Mouse (Mus musculus) brain, embryonic 14.5 days (tissue): ENCODE data around the gene Pgam1. TPM values are rescaled to one million over a fixed set of nuclear protein-coding genes. Genes with fewer than 3 reads are reported as not detected.
"Not testable (repeated sequence)": the region's sequence is repeated elsewhere in the genome, so short reads cannot be mapped to it uniquely, and the experiment has no call there.

Source experiments
- DNase-seq: peaks from one replicate; pipeline ENCODE4 v3.0.0-alpha.2; 2011; ENCODE audit warnings: low read depth
- CTCF ChIP-seq: fragments of 200-500 bp; IDR thresholded peaks from 2 replicates; pipeline ENCODE4 v1.5.1; 2012; ENCODE audit warnings: inconsistent platforms, mild to moderate bottlenecking, moderate library complexity, borderline replicate concordance; ENCODE audit not compliant: insufficient read depth, insufficient read length; ENCODE audit errors: extremely low read depth
- POLR2A ChIP-seq: fragments of 200-500 bp; IDR thresholded peaks from 2 replicates; pipeline ENCODE4 v1.6.1; 2012; ENCODE audit warnings: mild to moderate bottlenecking, inconsistent platforms, borderline replicate concordance; ENCODE audit not compliant: poor library complexity, insufficient read depth, insufficient read length, severe bottlenecking; ENCODE audit errors: extremely low read depth
- polyA plus RNA-seq: library from polyadenylated mRNA; depleted of rRNA; stranded (reverse); fragments of >200 nt; gene quantifications from 2 replicates; pipeline ENCODE4 v1.2.3, GENCODE M21; 2012

Gene Pgam1
- polyA plus RNA-seq, 1 experiment = 420 TPM

DNA sequence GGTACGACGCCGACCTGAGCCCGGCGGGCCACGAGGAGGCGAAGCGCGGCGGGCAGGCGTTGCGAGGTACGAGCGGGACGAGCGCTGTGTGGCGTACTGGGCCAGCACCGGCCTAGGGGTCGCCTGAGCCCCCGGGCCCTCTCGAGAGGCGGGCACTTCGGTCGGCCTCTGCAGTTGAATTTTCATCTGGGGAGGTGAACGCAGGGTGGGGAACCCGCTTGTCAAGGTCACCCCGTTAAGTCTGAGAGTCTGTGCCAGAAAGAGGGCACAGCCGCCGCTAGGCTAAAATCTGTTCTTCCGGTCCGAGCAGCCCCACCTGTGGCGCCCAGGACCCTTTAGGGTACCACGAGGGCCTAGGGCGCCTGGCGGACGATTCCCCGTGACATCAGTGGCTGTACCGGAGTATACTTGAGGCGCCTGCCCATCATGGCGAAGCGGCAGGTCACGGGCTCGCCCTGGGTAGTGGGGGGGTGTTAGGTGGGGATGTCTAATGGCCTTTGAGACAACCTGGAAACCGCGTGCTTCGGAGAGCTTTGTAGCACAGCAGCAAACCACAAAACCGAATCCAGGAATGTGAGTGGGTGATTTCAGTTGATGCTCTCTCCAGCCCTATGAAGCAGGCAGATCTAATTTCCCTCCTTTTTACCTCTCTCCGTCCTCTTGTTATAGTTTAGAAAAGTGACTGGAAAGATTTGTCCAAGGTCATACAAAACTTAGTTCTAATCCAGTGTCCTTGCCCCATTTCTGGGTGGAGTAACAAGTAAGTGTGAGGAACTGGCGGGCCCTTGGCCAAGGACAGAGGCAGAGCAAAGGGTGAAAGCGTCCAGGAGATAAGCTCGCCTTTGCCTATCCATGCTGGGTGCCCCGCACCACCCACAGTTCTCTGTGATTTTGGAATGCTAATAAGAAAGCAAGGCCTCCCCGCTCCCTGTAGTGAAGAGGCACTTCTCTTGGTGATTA is 678 bp downstream of the Pgam1 start:
- 0 out of 2 replicates have a peak, but pooled peaks have one; percentile 4 for TF ChIP-seq CTCF
- TF ChIP-seq POLR2A = 0 out of 2 replicates have a peak, but pooled peaks have one; percentile 12
- peak; percentile 49 for DNase-seq

DNA sequence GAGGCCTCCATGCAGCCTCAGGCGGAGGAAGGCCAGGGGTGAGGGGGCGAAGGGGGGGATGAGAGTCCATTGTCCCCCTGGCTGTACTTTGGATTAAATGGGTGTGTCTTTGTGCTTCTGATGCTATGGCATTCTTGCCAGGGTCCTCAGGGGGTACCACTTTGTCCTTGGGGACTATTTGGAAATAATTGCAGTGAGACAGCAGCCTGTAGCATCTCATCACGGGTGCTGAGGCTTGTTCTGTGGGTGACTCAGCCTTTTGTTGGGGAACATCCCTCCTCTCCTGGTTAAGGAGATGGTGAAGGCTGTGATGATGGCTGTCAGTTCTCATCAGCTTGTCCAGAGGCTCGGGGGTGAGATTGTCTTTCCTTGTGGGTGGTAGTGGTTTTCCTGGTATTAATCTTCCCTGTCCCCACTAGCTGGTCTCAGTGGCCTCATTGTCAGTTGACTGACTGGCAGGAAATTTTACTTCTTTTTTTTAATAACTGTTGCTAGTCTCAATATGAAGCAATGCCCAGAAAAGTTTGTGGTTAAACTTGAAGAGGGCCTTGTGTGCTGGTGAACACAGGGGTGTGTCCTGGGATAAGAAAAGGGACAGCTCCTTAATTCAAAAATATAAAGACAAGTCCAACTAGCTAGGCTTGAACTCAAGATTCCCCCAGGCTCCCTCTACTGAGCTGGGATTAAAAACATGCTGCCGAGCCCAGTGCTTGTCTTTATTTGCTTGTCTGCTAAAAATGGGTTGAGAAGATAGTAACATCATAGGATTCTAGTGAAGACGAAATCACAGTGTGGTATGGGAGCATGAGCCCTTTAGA is 2.3 kb downstream of the Pgam1 start:
- TF ChIP-seq POLR2A = no peak
- TF ChIP-seq CTCF = no peak
- DNase-seq = no peak

DNA sequence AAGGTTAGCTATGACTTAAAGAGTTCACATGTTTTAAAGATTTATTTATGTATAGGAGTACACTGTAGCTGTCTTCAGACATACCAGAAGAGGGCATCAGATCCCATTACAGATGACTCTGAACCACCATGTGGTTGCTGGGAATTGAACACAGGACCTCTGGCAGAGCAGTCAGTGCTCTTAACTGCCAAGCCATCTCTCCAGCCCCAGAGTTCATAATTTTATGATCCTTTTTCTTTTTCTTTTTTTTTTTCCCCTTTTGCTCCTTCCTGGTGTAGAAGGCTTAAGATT is 2.8 kb downstream of the Pgam1 start:
- DNase-seq = not testable (repeated sequence)

DNA sequence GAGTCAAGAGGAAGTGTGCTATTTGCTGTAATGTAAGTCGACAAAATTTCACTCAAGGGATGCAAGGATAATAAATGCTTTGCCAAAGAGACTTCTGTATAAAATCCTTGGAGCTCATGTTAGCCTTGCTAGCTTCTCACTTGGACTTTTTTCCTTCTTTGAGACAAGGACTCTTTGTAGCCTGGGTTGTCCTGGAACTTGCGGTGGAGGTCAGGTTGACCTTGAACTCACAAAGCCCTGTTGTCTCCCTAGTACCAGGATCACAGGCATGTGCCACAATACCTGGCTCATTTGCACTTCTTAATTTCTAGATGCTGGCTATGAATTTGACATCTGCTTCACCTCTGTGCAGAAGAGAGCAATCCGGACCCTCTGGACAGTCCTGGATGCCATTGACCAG is 3.6 kb downstream of the Pgam1 start:
- DNase-seq = no peak
- no peak for TF ChIP-seq CTCF
- TF ChIP-seq POLR2A = no peak

DNA sequence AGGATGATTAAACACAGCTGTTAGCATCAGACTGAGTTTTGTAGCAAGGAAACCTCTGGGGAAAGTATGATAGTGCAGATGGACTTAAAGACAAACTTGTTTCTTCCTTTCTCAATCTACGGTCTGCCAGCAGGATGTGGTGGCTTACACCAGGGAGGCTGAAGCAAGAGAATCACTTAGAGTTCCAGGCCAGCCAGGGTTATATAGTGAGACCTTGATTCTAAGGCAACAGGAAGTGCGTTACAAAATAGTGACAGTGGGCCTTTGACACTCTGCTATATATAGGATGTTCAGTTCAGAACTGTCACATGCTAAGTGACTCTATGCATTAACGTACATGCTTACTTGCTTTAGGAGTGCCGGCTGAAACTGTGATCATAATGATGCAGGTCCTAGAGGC is 5.1 kb downstream of the Pgam1 start:
- no peak for DNase-seq

DNA sequence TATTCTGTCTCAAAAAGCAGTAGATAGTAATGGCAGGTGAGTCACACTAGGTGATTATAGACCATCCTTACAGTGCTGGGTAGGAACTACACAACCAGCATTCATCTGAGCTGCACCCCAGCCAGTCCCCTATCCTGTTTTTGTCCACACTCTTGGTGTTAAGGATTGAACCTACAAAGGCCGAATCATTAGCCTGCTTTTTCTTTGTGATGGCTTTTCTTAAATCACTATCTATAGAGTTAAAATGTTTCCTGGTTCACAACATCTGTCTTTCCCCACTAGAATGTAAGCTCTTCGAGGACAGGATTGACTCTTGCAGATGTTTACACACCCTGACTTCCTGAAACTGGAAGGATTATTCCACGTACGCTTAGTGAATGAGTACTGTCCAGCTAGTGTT is 7.7 kb downstream of the Pgam1 start:
- no peak for DNase-seq

More for the DNA sequence above, 5.1 kb downstream of the Pgam1 start:
- TF ChIP-seq POLR2A (no peak), CTCF (no peak)

DNA sequence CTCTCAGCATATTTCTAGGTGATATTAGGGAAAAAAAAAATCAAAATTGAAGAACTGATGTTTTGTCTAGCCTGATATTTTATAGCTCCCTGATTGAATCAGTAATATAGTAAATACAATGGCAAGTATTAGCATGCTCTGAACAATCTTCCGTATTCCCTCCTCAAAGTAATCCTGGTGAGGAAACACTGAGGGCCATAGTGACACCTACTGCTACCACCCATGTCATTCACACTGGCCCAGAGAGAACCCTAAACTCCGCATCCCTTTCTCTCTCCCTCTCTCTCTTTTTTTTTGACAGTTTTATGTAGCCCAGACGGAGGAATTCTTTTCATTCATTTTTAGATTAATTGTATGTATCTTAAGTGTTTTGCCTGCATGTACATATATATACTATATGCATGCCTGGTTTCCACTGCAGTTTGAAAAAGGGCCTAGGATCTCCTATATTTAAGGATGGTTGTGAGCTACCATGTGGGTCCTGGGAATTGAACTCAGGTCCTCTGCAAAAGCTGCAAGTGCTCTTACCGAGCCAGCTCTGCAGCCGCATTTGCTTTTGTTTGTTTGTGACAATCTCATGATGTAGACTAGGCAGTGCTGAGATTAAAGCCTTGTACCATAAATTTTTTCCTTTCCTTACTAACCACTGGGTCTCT is 8.8 kb downstream of the Pgam1 start:
- TF ChIP-seq CTCF (no peak), POLR2A (no peak)
- no peak for DNase-seq

More for the DNA sequence above, 7.7 kb downstream of the Pgam1 start:
- TF ChIP-seq POLR2A = no peak
- TF ChIP-seq CTCF = no peak

DNA sequence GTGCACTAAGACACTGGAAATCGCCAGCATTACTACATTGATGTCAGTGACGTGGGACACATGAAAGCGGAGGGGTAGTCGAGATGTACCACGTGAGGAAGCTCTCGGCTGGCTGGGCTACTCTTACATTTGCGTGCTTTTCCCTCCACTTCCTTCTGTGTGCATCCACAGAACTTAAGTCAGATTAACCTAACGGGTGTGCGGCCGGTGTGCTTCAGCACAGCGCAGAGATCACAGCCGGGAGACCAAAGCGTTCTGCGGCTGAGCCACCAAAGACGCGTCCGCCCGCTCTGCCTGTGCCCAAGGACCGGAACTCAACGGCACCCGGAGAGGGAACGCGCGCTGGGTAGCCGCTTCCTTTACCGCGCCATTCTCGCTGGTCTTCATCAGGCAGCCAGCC is 21.0 kb downstream of the Pgam1 start:
- TF ChIP-seq CTCF = no peak
- no peak for TF ChIP-seq POLR2A
- DNase-seq = no peak

DNA sequence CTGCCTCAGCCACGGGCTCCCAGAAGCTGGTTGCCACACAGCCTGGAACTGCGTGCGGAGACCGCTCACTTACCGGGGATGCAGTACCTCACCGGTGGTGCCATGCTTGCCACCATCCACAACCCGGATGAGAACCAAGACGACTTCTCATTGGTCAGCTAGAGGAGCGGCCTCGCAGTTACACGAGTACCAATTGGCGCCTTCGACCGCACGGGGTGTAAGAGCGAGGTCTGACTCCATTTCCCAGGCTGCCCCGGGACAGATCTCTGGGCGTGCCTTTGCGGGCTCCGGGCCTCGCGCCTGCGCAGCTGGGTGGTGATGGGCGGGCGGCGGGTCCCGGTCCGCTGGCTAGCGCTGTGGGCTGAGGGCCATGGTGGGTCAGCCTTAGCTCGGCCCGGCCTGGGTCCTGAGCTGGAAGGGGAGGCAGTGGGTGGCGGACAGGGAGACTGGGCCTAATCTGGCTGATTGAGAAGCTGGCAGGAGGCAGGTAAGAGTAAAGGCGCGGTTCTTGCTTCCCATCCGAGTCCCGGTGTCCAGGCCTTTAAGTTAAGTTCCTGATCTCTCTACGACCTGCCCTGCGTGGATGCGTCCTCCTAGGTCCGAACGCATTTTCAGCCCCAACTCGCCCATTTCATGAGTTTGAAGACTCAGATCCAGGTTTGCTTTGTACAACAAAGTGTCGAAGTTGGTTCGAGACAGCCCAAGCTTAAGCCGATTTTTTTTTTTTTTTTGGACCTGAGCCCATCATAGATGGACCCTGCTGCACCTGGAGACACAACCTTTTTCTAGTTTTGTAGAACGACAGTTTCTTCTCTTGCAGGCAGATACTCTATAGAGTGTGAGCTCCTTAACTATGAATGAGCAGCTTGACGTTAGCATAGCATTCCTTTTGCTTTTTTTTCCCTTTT is 21.7 kb downstream of the Pgam1 start, which contains the start of the genes Exosc1 and Zdhhc16:
Gene Exosc1, minus strand, starts transcription at position 245 of the 908 bp plus-strand sequence.
Gene Zdhhc16, plus strand, starts transcription at position 302 of the 908 bp plus-strand sequence.
- peak; percentile 93 for TF ChIP-seq POLR2A
- TF ChIP-seq CTCF = no peak
- peak; percentile 99 for DNase-seq

DNA sequence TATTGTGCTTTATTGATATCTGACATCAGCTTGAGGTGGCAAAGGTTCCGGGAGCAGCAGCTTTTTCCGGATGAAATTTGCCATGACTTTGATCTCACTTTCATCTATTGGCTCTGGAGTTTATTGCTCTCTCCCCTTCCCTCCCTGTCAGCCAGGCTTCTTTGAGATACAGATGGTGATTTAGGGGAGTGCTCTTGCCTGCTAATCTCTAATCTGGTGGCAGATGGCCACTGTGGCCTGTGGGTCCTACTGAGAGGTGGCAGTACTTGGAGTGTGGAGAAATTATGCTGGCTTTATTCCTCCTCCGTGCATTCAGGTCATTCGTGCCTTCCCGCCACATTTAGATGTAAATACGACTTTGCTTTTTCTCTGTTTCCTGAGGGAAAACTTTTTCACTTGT is 22.4 kb downstream of the Pgam1 start:
- DNase-seq = peak; percentile 54
- TF ChIP-seq CTCF = no peak
- TF ChIP-seq POLR2A = no peak

DNA sequence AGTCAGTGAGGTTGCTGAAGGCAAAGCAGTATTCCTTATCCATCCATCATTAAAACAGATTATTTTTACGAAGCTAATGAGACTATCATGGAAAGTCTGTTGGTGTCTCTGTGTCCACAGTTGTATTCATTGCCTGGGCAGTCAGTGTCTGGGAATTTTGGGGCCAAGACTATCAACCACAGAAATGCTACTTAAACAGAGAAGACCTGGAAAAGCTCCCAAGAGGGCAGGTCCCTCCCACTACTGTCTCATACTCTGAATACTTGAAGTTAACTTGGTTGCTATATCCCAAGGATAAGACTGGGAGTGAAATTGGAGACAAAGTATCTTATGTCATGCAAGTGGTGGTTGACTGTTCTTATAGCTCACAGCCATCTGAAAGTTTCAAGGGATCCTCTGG is 24.2 kb downstream of the Pgam1 start:
- no peak for DNase-seq
- no peak for TF ChIP-seq CTCF
- no peak for TF ChIP-seq POLR2A
